Mouse (Mus musculus): Measurements from ENCODE around the gene Pole4. TPM values are rescaled to one million over a fixed set of nuclear protein-coding genes. Genes with fewer than 3 reads are reported as not detected.

Gene Pole4
- polyA plus RNA-seq (2016; fragmentation: Nextera tagmentation; extraction: Ambion mirVana): 93.1 and 96.4 TPM in 2 replicates

DNA sequence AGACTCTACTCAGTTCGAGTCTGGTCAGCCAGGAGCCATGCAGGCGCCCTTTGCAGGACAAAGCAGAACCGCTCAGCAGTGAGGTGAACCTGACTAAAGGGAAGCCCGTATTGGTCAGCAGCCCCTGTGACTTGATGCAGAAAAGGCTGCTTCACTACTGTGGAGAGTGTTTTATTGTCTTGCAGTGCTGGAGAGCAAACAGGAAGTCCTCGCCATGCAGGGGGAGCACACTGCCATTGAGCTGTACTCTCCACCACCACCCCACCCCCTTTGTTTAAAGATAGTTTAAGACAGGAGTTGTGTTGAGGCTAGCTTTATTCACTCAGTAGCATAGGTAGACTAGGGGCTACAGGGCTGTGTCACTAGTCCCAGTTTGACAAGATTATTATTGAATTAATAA lies at the start of gene Pole4:
Pole4 (minus strand) TSS at position 145 of the 400 bp plus-strand sequence.
- DNase-seq (ENCODE audit: low spot score): no peak
- 92% methylated on average over 5 of the region's 5 CpGs for WGBS
- no peak within 1 kb of the TSS for H3K27ac ChIP-seq (replicated peaks)
- 0 out of 2 replicates have a peak, but pooled peaks cover 6% of the 10 kb centered on the region for H3K27me3 ChIP-seq (ENCODE audit: low read depth, poor library complexity, severe bottlenecking)
- peaks cover 13% of the 10 kb centered on the region for H3K4me1 ChIP-seq
- H3K4me3 ChIP-seq: no peak within 1 kb of the TSS
- H3K36me3 ChIP-seq: no peaks in the 10 kb centered on the region
- H3K9me3 ChIP-seq (replicated peaks): no peaks in the 10 kb centered on the region

DNA sequence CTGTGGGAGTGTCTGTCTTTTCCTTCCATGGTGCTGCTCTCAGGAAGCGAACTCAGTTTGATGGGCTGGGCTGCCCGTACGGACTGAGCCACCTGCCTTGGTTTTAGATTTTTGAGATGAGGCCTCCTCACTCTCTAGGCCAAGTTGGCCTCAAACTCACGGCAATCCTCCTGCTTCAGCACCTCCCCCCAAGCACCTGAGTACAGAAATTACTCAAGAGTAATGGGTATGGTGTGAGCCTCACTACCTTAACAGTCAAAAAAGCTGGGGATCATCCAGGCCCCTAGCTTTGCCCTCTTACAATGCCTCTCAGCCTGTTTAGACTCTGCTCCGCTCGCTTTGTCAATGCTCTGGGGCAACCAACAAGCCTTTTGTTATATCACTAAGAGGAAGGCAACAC lies 49.6 kb upstream of the Pole4 start:
- no peak for DNase-seq (ENCODE audit: low spot score)
- 92% methylated on average over 6 of the region's 6 CpGs for WGBS
- peaks cover 91% of the 10 kb centered on the region for H3K36me3 ChIP-seq
- H3K4me3 ChIP-seq: no peak overlapping the region
- H3K4me1 ChIP-seq: no peaks in the 10 kb centered on the region
- H3K27ac ChIP-seq (replicated peaks): no peak overlapping the region
- H3K27me3 ChIP-seq (ENCODE audit: low read depth, poor library complexity, severe bottlenecking): no peaks in the 10 kb centered on the region
- no peaks in the 10 kb centered on the region for H3K9me3 ChIP-seq (replicated peaks)

DNA sequence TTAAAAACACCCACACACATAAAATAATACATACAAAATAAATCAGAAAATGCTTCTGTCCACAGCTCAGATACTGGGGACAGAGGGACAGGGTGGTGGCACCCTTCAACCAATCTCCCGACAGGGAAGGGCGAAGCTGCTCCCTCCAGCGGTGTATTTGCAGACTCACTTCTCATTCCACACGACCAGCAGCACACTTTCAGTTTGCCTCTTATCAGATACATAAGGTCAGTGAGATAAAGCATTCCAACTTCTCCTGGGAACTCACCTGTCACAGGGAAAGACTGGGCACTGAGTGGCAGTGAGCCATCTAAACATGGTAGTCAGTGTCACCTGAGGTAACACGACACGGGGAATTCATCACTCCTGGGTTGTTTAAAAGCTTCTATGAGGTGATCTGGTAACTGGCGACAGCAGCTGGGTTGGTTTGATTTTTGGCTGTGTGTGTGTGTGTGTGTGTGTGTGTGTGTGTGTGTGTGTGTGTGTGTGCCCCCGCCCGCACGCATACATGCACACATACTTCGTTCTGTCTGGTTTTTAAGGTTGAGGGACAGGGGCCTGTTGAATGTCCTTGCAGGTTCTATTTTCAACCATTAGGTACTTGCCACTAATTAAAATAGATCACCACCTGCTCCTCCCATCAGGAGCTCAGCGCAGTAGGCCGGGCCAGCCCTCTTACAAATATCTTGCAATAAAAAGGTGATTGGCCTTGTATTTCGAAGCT lies 48.6 kb upstream of the Pole4 start:
- DNase-seq (ENCODE audit: low spot score): no peak
- no peaks in the 10 kb centered on the region for H3K9me3 ChIP-seq (replicated peaks)
- no peak overlapping the region for H3K27ac ChIP-seq (replicated peaks)
- H3K4me1 ChIP-seq: no peaks in the 10 kb centered on the region
- H3K36me3 ChIP-seq: peaks cover 87% of the 10 kb centered on the region
- WGBS: 94% methylated on average over 14 of the region's 14 CpGs
- H3K4me3 ChIP-seq: no peak overlapping the region
- H3K27me3 ChIP-seq (ENCODE audit: low read depth, poor library complexity, severe bottlenecking): no peaks in the 10 kb centered on the region

DNA sequence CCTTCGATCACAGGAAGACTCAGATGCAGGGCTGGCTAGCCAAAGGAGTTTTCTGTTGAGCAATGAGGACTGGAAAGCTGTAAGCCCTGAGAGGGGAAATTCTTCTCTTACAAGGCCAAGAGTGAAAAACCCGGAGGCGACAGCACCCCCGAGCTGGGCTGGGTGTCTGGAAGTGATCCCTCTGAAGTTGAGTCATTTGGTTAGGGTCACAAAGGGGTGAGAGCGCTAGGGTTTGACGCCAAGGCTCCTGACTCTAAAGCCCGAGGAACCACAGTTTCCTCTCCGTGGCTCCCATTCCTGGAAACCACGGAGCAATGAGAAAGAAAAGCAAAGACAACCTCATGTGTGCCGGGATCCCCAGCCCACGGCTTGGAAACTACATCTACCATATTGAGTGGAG lies 47.9 kb upstream of the Pole4 start:
- H3K4me3 ChIP-seq: no peak overlapping the region
- WGBS: 91% methylated on average over 11 of the region's 11 CpGs
- no peak overlapping the region for H3K27ac ChIP-seq (replicated peaks)
- H3K36me3 ChIP-seq: peaks cover 87% of the 10 kb centered on the region
- no peaks in the 10 kb centered on the region for H3K27me3 ChIP-seq (ENCODE audit: low read depth, poor library complexity, severe bottlenecking)
- no peaks in the 10 kb centered on the region for H3K9me3 ChIP-seq (replicated peaks)
- H3K4me1 ChIP-seq: no peaks in the 10 kb centered on the region
- no peak for DNase-seq (ENCODE audit: low spot score)

DNA sequence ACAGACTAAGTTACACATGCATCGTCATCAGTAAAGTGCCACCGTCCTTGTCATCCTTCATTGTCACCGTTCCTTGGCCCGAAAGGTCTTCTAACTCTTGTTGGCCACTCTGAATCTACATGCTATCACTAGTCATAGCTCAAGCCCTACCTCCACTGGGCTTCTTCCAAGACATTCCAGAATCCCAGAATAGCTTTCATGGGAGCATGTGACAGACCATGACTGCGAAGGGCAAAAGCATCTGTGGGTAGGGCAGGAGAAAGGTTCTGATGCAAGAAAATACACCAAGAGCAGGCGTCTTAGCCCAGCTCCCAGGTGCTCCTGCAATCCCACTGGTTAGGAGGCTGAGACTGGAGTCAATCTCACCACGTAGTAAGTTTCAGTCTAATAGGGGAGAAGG lies 46.6 kb upstream of the Pole4 start:
- no peak overlapping the region for H3K27ac ChIP-seq (replicated peaks)
- no peaks in the 10 kb centered on the region for H3K4me1 ChIP-seq
- no peak overlapping the region for H3K4me3 ChIP-seq
- no peaks in the 10 kb centered on the region for H3K27me3 ChIP-seq (ENCODE audit: low read depth, poor library complexity, severe bottlenecking)
- peaks cover 84% of the 10 kb centered on the region for H3K36me3 ChIP-seq
- H3K9me3 ChIP-seq (replicated peaks): no peaks in the 10 kb centered on the region
- WGBS: 97% methylated on average over 7 of the region's 7 CpGs
- DNase-seq (ENCODE audit: low spot score): no peak

DNA sequence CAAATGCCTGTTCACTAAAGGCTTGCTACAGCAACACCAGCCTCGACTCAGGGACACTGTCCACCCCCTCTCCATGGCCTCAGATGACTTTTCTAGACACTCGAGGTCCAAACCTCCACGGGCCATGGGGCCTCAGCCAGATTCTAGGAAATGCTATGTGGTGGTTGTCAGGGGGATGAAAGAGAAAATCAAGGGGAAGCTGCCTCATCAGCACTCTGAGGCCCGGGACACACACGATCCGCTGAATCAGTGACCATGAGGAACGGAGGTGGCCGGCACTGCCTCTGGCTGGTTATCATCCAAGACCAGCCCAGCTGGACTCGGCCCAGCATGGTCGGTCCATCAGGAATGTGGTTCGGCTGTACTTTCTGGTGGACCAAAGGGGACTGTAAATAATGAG lies 45.9 kb upstream of the Pole4 start:
- H3K27me3 ChIP-seq (ENCODE audit: low read depth, poor library complexity, severe bottlenecking): no peaks in the 10 kb centered on the region
- no peaks in the 10 kb centered on the region for H3K9me3 ChIP-seq (replicated peaks)
- H3K4me3 ChIP-seq: no peak overlapping the region
- H3K36me3 ChIP-seq: peaks cover 85% of the 10 kb centered on the region
- 91% methylated on average over 11 of the region's 11 CpGs for WGBS
- no peak for DNase-seq (ENCODE audit: low spot score)
- H3K27ac ChIP-seq (replicated peaks): no peak overlapping the region
- no peaks in the 10 kb centered on the region for H3K4me1 ChIP-seq

DNA sequence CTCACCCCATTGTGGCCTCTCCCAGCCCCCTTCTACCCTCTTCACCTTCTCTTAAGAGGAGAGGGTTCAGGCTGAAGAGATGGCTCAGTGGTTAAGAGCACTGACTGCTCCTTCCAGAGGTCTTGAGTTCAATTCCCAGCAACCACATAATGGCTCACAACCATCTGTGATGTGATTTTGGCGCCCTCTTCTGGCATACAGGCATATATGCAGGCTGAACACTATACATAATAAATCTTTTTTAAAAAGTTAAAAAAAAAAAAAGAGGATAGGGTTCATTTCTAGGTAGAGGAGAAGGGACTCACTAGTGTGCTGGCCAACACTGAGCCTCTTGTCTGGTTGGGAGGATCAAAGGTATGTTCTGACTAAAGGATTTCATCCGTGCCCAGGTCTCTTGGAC lies 44.9 kb upstream of the Pole4 start:
- H3K27me3 ChIP-seq (ENCODE audit: low read depth, poor library complexity, severe bottlenecking): no peaks in the 10 kb centered on the region
- H3K36me3 ChIP-seq: peaks cover 85% of the 10 kb centered on the region
- no peak for DNase-seq (ENCODE audit: low spot score)
- H3K4me1 ChIP-seq: no peaks in the 10 kb centered on the region
- H3K4me3 ChIP-seq: no peak overlapping the region
- 66% methylated on average over 2 of the region's 2 CpGs for WGBS
- H3K27ac ChIP-seq (replicated peaks): no peak overlapping the region
- no peaks in the 10 kb centered on the region for H3K9me3 ChIP-seq (replicated peaks)

DNA sequence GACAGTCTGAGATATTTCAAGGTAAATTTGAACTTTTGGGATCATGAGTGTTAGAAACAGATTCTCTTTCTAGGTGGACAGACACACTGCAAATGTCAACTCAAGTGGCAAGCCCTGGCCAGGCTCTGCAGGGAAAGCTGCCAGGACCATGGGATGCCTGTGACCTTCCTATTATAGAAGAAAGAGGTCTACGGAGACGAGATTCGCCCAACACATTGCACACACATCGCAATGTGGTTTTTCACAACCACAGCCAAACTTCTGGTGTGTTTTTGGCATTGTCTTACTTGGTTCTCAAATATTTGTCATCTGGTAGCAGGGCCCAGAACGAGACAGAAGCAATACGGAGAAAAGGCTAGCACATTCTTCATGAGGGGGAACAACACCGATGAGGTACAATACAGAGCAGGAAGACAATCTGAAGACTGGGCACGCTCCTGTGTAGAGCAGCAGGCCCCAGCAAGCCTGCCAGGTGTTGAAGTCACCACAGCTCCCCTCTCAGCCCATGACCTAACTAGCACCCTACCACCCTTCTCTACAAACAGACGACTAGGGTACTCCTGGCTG lies 43.0 kb upstream of the Pole4 start:
- Histone ChIP-seq H3K9me3 (replicated peaks) (no peaks in the 10 kb centered on the region), H3K27ac (replicated peaks) (no peak overlapping the region), H3K4me3 (no peak overlapping the region), H3K27me3 (ENCODE audit: low read depth, poor library complexity, severe bottlenecking) (no peaks in the 10 kb centered on the region), H3K36me3 (peaks cover 89% of the 10 kb centered on the region), H3K4me1 (no peaks in the 10 kb centered on the region)
- no peak for DNase-seq (ENCODE audit: low spot score)
- 94% methylated on average over 9 of the region's 9 CpGs for WGBS

DNA sequence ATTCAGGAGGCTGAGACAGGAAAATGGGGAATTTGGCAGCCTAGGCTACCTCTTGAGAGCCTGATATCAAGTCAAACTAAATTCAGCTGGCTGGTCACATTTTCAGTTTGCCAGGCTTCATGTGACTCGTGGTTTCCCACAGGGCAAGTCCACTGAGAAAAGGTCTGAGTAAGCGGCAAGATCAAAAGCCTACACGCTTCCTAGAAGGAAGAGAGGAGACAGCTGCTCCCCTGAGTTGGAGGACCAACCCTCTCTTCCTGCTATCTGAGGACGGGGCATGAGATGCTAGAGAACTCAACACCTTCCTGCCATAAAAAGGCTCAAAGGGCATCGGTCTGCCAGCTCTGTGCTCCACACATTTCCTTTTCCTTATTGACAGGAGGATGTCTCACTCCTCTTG lies 41.9 kb upstream of the Pole4 start:
- WGBS: 82% methylated on average over 5 of the region's 5 CpGs
- peaks cover 93% of the 10 kb centered on the region for H3K36me3 ChIP-seq

DNA sequence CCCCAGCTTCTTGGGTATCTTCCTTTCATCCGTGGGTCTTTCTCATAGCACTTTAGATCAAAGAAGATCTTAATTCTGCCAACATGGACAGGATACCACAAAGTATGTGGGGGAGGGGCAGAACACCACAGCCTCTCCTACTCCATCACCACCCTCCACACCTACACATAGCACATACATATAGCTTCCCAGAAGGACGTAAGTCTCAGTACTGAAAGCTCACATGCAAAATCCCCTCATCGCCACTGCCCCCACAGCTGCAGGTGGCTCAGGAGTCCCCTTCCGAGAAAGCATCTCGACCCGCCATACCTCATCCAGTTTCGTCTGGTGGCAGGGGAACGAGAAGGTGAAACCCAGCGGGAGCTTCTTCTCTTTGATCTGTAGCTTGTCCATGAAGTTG lies 39.4 kb upstream of the Pole4 start:
- Histone ChIP-seq H3K4me3 (no peak overlapping the region), H3K9me3 (replicated peaks) (no peaks in the 10 kb centered on the region), H3K4me1 (no peaks in the 10 kb centered on the region), H3K27ac (replicated peaks) (no peak overlapping the region), H3K36me3 (peaks cover 85% of the 10 kb centered on the region), H3K27me3 (ENCODE audit: low read depth, poor library complexity, severe bottlenecking) (no peaks in the 10 kb centered on the region)
- 86% methylated on average over 9 of the region's 9 CpGs for WGBS
- no peak for DNase-seq (ENCODE audit: low spot score)

More for the DNA sequence above, 41.9 kb upstream of the Pole4 start:
- no peak overlapping the region for H3K27ac ChIP-seq (replicated peaks)
- no peaks in the 10 kb centered on the region for H3K4me1 ChIP-seq
- no peak overlapping the region for H3K4me3 ChIP-seq
- H3K27me3 ChIP-seq (ENCODE audit: low read depth, poor library complexity, severe bottlenecking): no peaks in the 10 kb centered on the region
- DNase-seq (ENCODE audit: low spot score): no peak
- H3K9me3 ChIP-seq (replicated peaks): no peaks in the 10 kb centered on the region

DNA sequence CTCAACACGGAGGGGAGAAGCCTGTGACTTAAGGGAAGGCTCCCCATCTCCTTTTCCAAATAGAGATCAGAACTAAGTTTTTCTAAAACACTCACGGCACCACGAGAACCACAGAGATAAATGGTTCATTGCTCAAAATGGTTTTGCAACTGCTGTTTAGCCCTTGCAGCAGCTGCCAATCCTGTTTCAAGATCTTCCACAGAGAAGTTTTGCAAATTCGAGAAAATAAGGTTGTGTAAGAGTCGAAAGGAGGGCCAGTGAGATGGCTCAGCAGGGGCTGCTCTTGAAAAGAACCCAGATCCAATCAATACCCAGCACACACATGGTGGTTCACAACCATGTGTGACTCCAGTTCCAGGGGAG lies 36.3 kb upstream of the Pole4 start:
- Histone ChIP-seq H3K9me3 (replicated peaks) (no peaks in the 10 kb centered on the region), H3K27ac (replicated peaks) (no peak overlapping the region), H3K27me3 (ENCODE audit: low read depth, poor library complexity, severe bottlenecking) (no peaks in the 10 kb centered on the region), H3K4me3 (no peak overlapping the region), H3K36me3 (peaks cover 92% of the 10 kb centered on the region), H3K4me1 (no peaks in the 10 kb centered on the region)
- WGBS: 87% methylated on average over 5 of the region's 5 CpGs
- DNase-seq (ENCODE audit: low spot score): no peak

DNA sequence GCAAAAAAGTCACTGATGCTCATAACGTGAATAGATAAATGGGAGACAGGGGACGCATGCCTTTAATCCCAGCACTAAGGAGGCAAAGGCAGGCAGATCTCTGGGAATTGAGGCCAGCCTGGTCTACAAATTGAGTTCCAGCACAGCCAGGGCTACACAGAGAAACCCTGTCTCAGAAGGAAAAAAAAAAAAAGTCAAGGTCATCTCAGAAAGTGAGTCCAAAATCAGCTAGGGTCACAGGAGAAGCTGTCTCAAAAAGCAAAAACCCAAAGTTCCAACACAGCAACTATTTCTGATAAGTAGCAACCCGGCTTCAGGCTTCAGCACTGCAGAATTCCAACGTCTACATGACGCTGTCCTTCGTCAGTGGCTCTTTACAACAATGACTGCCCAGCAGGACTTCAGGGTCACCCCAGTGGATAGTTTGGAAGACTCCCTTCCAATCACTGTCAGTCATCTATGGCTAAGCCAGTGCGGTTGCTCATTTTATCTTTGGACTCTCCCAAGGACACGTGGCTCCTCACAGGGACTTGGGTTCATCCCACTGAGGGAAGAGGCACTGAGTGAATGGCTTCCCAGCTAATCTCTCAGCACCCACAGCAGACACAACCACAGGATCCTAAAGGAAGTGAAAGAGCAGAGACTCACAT lies 35.8 kb upstream of the Pole4 start:
- no peaks in the 10 kb centered on the region for H3K27me3 ChIP-seq (ENCODE audit: low read depth, poor library complexity, severe bottlenecking)
- WGBS: 89% methylated on average over 8 of the region's 8 CpGs
- H3K36me3 ChIP-seq: peaks cover 92% of the 10 kb centered on the region
- H3K4me3 ChIP-seq: no peak overlapping the region
- H3K9me3 ChIP-seq (replicated peaks): no peaks in the 10 kb centered on the region
- DNase-seq (ENCODE audit: low spot score): no peak
- no peaks in the 10 kb centered on the region for H3K4me1 ChIP-seq
- no peak overlapping the region for H3K27ac ChIP-seq (replicated peaks)

DNA sequence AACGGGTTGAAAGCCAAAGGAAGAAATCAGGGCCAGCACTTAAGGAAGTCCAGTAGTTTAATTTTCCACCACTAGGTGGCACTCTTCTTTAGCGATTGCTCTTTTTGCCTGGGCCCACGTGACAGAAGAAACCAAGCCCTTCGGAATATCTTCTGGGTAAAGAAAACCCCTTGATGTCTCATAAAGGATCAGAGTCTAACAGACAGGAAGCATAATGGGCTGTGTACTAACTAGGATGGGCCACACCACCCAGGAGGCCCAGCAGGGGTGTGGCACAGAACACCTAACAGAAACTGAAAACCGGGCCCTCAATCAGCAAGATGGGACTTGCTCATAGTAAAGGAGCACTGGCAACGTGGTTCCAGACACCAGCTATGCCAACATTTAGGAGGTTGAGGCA lies 35.1 kb upstream of the Pole4 start:
- DNase-seq (ENCODE audit: low spot score): peak; percentile 28
- Histone ChIP-seq H3K4me3 (no peak overlapping the region), H3K27me3 (ENCODE audit: low read depth, poor library complexity, severe bottlenecking) (no peaks in the 10 kb centered on the region), H3K9me3 (replicated peaks) (no peaks in the 10 kb centered on the region), H3K27ac (replicated peaks) (no peak overlapping the region), H3K36me3 (peaks cover 92% of the 10 kb centered on the region), H3K4me1 (no peaks in the 10 kb centered on the region)
- 49% methylated on average over 6 of the region's 6 CpGs for WGBS

Data from midbrain, embryonic 10.5 days (tissue).